Comparison of ENCODE assay signal across 19 mouse cellular contexts in genomic region chr7:75412568-75412967, GRCm38 (mm10). TPM values are rescaled to one million over a fixed set of nuclear protein-coding genes. Genes with fewer than 3 reads are reported as not detected.
DNase-seq lines count a peak whose midpoint lies in the region; ATAC-seq and TF ChIP-seq lines count a peak whose summit lies in the region.
"Had no signal": no experiment of that assay in that cellular context is flagged by ENCODE, and none has a peak within 500 bp of the region (broad histone marks: within the 10 kb centered on the region; RNA-seq: fewer than 3 reads in every experiment).

No protein-coding gene starts in this region.

- WGBS in small intestine, adult 2 months = 28% methylated on average over 2 of the region's 2 CpGs

- no peak overlapping the region for H3K4me3 ChIP-seq in small intestine, adult 2 months (ENCODE audit: low read depth, low read length)
- H3K4me3 ChIP-seq: erythroblast, embryonic 14.5 days; forebrain, embryonic 13.5 days; kidney, embryonic 15.5 days; limb, embryonic 15.5 days; megakaryocyte, embryonic 14.5 days; midbrain, embryonic 15.5 days had no signal

- peak overlapping the region; percentile 69 for H3K27ac ChIP-seq in small intestine, adult 2 months (ENCODE audit: insufficient read depth, low read depth, low read length)
- H3K27ac ChIP-seq: forebrain, embryonic 13.5 days; kidney, embryonic 15.5 days; limb, embryonic 15.5 days; midbrain, embryonic 15.5 days had no signal

- DNase-seq in lung, adult 18-20 months = peak; percentile 14 to 15
- no peak for DNase-seq in lung, postnatal 36 days
- DNase-seq in 3T3-L1 (ENCODE audit: low read depth, low spot score) (peak; percentile 17), NIH3T3 (ENCODE audit: low read depth) (peak; percentile 33)
- DNase-seq in thymus, adult 18-20 months = no peak
- DNase-seq: adrenal gland, adult 8-10 months; cerebellum, adult 9-10 months; heart, postnatal 4 days; liver, postnatal 0 days; thymus, postnatal 25 days had no signal

- no peak for TF ChIP-seq CTCF in small intestine, adult 2 months (IDR thresholded peaks at IDR 0.05; ENCODE audit: extremely low read depth, insufficient read length, insufficient replicate concordance, low read depth, low read length)

- no peak for ATAC-seq in megakaryocyte, adult 5-6 weeks (ENCODE audit: poor library complexity, severe bottlenecking)
- ATAC-seq: forebrain, embryonic 13.5 days; liver, postnatal 0 days; midbrain, embryonic 15.5 days; Patski had no signal

- H3K36me3 ChIP-seq in small intestine, adult 2 months (ENCODE audit: control insufficient read depth, insufficient read depth, low read length) = no peaks in the 10 kb centered on the region
- H3K36me3 ChIP-seq: kidney, embryonic 15.5 days; limb, embryonic 15.5 days; midbrain, embryonic 15.5 days had no signal

- no peak for TF ChIP-seq POLR2A in small intestine, adult 2 months (IDR thresholded peaks at IDR 0.05; ENCODE audit: low read depth, low read length)

- peaks cover 29% of the 10 kb centered on the region for H3K4me1 ChIP-seq in small intestine, adult 2 months (ENCODE audit: control insufficient read depth, insufficient read depth, insufficient read length, low read length)
- H3K4me1 ChIP-seq: limb, embryonic 15.5 days; midbrain, embryonic 15.5 days had no signal

- no peaks in the 10 kb centered on the region for H3K27me3 ChIP-seq in small intestine, adult 2 months (ENCODE audit: control insufficient read depth, insufficient read depth, low read length)
- H3K27me3 ChIP-seq: kidney, embryonic 15.5 days; limb, embryonic 15.5 days; midbrain, embryonic 15.5 days; Patski had no signal

RNA-seq across cellular contexts. Expression of gene Akap13, which starts 42.8 kb away (rescaled TPM):
- 6.9 and 15.8 TPM in 2 replicates for polyA plus RNA-seq in small intestine, adult 2 months (2012; rRNA removed)
- 114 TPM in 2 replicates for total RNA-seq in megakaryocyte, adult 5-6 weeks (2015)
- total RNA-seq in megakaryocyte, adult 5-6 weeks (2017) = 266 and 324 TPM in 2 replicates

Comparison
In these comparisons a context has a peak if more than half of its experiments do, and no peak if none do; other contexts are left out.
1. DNase-seq: peak in lung, adult 18-20 months (2 of 2), 3T3-L1 (single experiment) and NIH3T3 (single experiment); none in lung, postnatal 36 days (single experiment) and thymus, adult 18-20 months (0 of 2).